Mouse (Mus musculus) intestine, embryonic 15.5 days (tissue): ENCODE results near the gene Ano10. TPM values are rescaled to one million over a fixed set of nuclear protein-coding genes. Genes with fewer than 3 reads are reported as not detected.

ENCODE experiments used
- ATAC-seq: fragments of 200-750 bp; cut with Nextera tagmentation; 2 replicates; pipeline ENCODE4 v1.8.0; 2017; ENCODE audit warnings: moderate TSS enrichment, moderate library complexity
- H3K27ac ChIP-seq: fragments of 300-500 bp; sonication (generic); 2 replicates; pipeline ENCODE4 v1.5.1; 2015; ENCODE audit warnings: mild to moderate bottlenecking, inconsistent platforms
- H3K27me3 ChIP-seq: fragments of 300-500 bp; sonication (generic); replicated peaks from 2 replicates; pipeline ENCODE4 v1.6.1; 2015; ENCODE audit warnings: inconsistent platforms
- H3K36me3 ChIP-seq: fragments of 300-500 bp; sonication (generic); 2 replicates; pipeline ENCODE4 v1.6.1; 2015; ENCODE audit warnings: inconsistent platforms
- H3K4me1 ChIP-seq: fragments of 300-500 bp; sonication (generic); replicated peaks from 2 replicates; pipeline ENCODE4 v1.6.1; 2015; ENCODE audit warnings: inconsistent platforms
- H3K4me2 ChIP-seq: fragments of 300-500 bp; sonication (generic); replicated peaks from 2 replicates; pipeline ENCODE4 v1.6.1; 2015; ENCODE audit warnings: mild to moderate bottlenecking, inconsistent platforms
- H3K4me3 ChIP-seq: fragments of 300-500 bp; sonication (generic); replicated peaks from 2 replicates; pipeline ENCODE4 v1.5.1; 2015; ENCODE audit warnings: inconsistent platforms
- H3K9ac ChIP-seq: fragments of 300-500 bp; sonication (generic); 2 replicates; pipeline ENCODE4 v1.6.1; 2015; ENCODE audit warnings: inconsistent platforms
- H3K9me3 ChIP-seq: fragments of 300-500 bp; sonication (generic); 2 replicates; pipeline ENCODE4 v1.6.1; 2016; ENCODE audit warnings: inconsistent platforms
- WGBS: fragments of 180-500 bp; shearing (Covaris S2); methylation state at CpG from one replicate; pipeline ENCODE4 v1.1.7; 2015; 5-methylcytosine and 5-hydroxymethylcytosine counted together
- polyA plus RNA-seq: library from polyadenylated mRNA; unstranded; fragments of >200 nt; fragmentation: Nextera tagmentation; extraction: Ambion mirVana; gene quantifications from 2 replicates; pipeline ENCODE4 v1.2.1, GENCODE M21; 2015

Ano10 gene
- polyA plus RNA-seq, 1 experiment from 2014 or later, result 33.1 TPM

DNA sequence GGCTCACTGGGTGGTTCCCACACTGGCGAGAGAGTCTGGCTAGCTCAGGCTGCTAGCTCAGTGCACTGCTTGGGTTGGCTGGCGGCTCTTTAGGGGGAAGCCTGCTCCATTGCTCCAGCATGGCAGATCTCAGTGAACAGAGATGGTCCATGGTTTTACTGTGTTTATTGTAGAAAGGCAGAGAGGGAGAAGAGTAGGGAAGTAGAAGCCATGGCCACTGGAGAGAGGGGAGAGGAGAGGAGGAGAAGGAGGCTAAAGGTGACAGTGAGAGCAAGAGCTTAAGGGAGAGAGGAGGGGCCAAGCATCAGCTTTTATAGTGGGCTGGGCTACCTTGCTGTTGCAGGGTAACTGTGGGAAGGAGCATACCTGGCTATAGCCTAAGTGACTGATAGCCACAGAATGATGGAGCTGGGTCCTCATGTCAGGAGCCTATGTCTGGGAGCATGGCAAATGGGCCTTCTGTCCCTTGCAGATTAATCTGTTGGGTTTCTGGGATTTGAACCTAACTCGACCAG, 166.9 kb downstream of the Ano10 start:
- 75% methylated on average over 3 of the region's 3 CpGs for WGBS
- Histone ChIP-seq H3K4me1 (peaks cover 29% of the 10 kb centered on the region), H3K9ac (no peak overlapping the region), H3K4me3 (no peak overlapping the region), H3K9me3 (no peaks in the 10 kb centered on the region), H3K27me3 (no peaks in the 10 kb centered on the region), H3K36me3 (no peaks in the 10 kb centered on the region), H3K27ac (no peak overlapping the region), H3K4me2 (no peak overlapping the region)
- ATAC-seq, result 0 out of 2 replicates have a peak, but pooled peaks have one; percentile 20

DNA sequence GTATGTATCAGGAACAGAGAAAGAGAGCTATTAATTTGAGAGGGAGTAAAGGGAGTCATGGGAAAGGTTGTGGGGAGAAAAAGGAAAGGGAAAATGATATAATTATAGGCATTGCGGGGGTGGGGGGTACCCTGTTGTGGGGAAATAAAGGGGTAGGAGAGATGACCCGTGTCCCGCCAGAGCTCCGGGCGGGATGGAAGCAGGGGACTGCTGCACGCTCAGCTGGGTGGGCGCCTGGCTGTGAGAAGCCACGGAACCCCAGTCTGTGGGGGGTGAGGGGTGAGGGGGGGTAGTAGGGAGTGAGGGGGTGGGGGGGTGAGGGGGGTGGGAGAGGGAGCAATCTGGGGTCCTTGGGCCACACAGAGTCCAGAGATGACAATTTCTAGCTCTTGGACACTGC, 167.4 kb downstream of the Ano10 start:
- no peaks in the 10 kb centered on the region for H3K27me3 ChIP-seq
- no peaks in the 10 kb centered on the region for H3K36me3 ChIP-seq
- H3K9me3 ChIP-seq, result no peaks in the 10 kb centered on the region
- H3K27ac ChIP-seq, result no peak overlapping the region
- H3K4me3 ChIP-seq, result no peak overlapping the region
- WGBS, result 87% methylated on average over 8 of the region's 8 CpGs
- H3K4me1 ChIP-seq, result peaks cover 33% of the 10 kb centered on the region
- no peak overlapping the region for H3K9ac ChIP-seq
- no peak overlapping the region for H3K4me2 ChIP-seq
- no peak for ATAC-seq

Other genes with a start within 250 kb of the Ano10 start
- gene Snrk, start 177.2 kb downstream of the Ano10 start, polyA plus RNA-seq, result 46.1 and 49.4 TPM in 2 replicates
- gene Abhd5, start 57.2 kb upstream of the Ano10 start, polyA plus RNA-seq, result 19.0 and 19.5 TPM in 2 replicates